Mouse (Mus musculus): ENCODE data around the gene Slc5a5. TPM values are rescaled to one million over a fixed set of nuclear protein-coding genes. Genes with fewer than 3 reads are reported as not detected.

The Slc5a5 gene
- total and polyA plus RNA-seq, 3 experiments, result 0.04 to 0.26 (median 0.16) TPM

DNA sequence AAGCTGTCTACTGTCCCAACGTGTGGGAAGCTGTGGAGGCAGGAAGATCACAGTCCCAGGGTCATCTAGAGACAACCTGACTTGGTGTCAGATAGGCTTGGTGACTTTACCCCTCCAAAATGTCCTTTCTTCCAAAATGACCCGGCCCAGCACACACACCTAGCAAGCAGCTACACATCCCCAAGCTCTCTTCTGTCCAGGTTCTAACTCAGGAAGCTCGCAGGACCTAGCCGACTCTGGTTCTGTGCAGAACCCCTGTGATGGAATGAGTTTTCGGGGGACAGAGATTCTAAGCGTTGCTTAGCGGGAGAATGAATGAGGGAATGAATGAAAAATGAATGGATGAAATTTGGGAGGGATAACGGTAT lies 12.9 kb upstream of the Slc5a5 start:
- in situ Hi-C loops (cut with MboI; ENCODE audit: low pct_ligation_motif_present, low pct_unique_long_range_greater_than_20kb, low sequenced_read_pairs), result no loop called here
- no peaks in the 10 kb centered on the region for H3K27me3 ChIP-seq (replicated peaks)
- H3K4me2 ChIP-seq (ENCODE audit: insufficient read depth, low read depth, poor library complexity, severe bottlenecking), result peak overlapping the region; percentile 55; the same call in 1 of the 2 replicates
- H3K79me2 ChIP-seq (replicated peaks; ENCODE audit: control insufficient read depth, extremely low read depth, insufficient read depth, poor library complexity, severe bottlenecking), result peaks cover 13% of the 10 kb centered on the region
- peaks cover 7 to 46% of the 10 kb centered on the region in 2 experiments; a peak in 3 of 4 replicates for H3K4me1 ChIP-seq (ENCODE audit: control insufficient read depth in 1 of 2, insufficient read depth in 2 of 2)
- H3K9me3 ChIP-seq (replicated peaks; ENCODE audit: low read length), result no peaks in the 10 kb centered on the region
- peak overlapping the region; percentile 81 for H3K9ac ChIP-seq (ENCODE audit: insufficient read depth, low read depth)
- no peak for DNase-seq (ENCODE audit: extremely low read depth)
- no peak for TF ChIP-seq UBTF (IDR thresholded peaks at IDR 0.05; ENCODE audit: low read depth, low read length)
- H3K36me3 ChIP-seq (replicated peaks in 1 of 2; ENCODE audit: control insufficient read depth in 1 of 2, insufficient read depth in 1 of 2, low read length in 1 of 2), result peaks cover 0 to 10% of the 10 kb centered on the region in 2 experiments
- no peak overlapping the region for H3K27ac ChIP-seq (ENCODE audit: insufficient read depth, low read depth)
- peak overlapping the region; percentile 88 to 97 (median 89) for H3K4me3 ChIP-seq (replicated peaks in 1 of 3; ENCODE audit: low read depth in 2 of 3, low read length in 2 of 3, poor library complexity in 1 of 3)
- dilution Hi-C loops (cut with MboI; ENCODE audit: extremely low pct_ligation_motif_present, extremely low pct_unique_long_range_greater_than_20kb, low sequenced_read_pairs), result no loop called here

DNA sequence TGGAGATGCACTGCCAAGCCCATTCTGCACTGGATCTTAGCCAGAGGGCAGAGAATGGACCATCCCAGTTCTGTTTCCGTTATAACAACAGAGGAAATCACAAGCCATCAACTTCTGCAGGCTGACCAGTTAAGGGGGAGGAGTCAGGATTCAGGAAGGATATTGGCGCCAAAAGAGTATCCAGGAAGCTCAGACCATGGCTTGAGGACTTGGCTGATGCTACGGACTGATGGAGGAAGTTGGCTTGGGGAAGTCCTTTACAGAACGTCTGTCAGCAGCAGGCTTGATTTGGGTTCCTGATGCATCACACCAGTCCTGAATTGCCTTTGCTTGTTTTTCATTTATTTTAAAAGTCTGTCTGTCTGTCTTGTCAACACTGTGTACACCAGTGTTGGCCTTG lies 12.0 kb upstream of the Slc5a5 start:
- in situ Hi-C loops (cut with MboI; ENCODE audit: low pct_ligation_motif_present, low pct_unique_long_range_greater_than_20kb, low sequenced_read_pairs), result no loop called here

GRCm38 (mm10) chr8:70903582-70903981 lies 11.0 kb upstream of the Slc5a5 start:
- dilution Hi-C loops (cut with MboI; ENCODE audit: extremely low pct_ligation_motif_present, extremely low pct_unique_long_range_greater_than_20kb, low sequenced_read_pairs) (no loop called here), in situ Hi-C loops (cut with MboI; ENCODE audit: low pct_ligation_motif_present, low pct_unique_long_range_greater_than_20kb, low sequenced_read_pairs) (no loop called here)
- H3K4me3 ChIP-seq (replicated peaks in 1 of 3; ENCODE audit: low read depth in 2 of 3, low read length in 2 of 3, poor library complexity in 1 of 3), result no peak overlapping the region

More for the DNA sequence above, 12.0 kb upstream of the Slc5a5 start:
- Histone ChIP-seq H3K4me3 (replicated peaks in 1 of 3; ENCODE audit: low read depth in 2 of 3, low read length in 2 of 3, poor library complexity in 1 of 3) (no peak overlapping the region), H3K27ac (ENCODE audit: insufficient read depth, low read depth) (no peak overlapping the region), H3K9ac (ENCODE audit: insufficient read depth, low read depth) (no peak overlapping the region), H3K27me3 (replicated peaks) (no peaks in the 10 kb centered on the region), H3K36me3 (replicated peaks in 1 of 2; ENCODE audit: control insufficient read depth in 1 of 2, insufficient read depth in 1 of 2, low read length in 1 of 2) (peaks cover 0 to 9% of the 10 kb centered on the region in 2 experiments), H3K79me2 (replicated peaks; ENCODE audit: control insufficient read depth, extremely low read depth, insufficient read depth, poor library complexity, severe bottlenecking) (peaks cover 13% of the 10 kb centered on the region), H3K9me3 (replicated peaks; ENCODE audit: low read length) (no peaks in the 10 kb centered on the region), H3K4me1 (ENCODE audit: control insufficient read depth in 1 of 2, insufficient read depth in 2 of 2) (peaks cover 7 to 46% of the 10 kb centered on the region in 2 experiments; a peak in 3 of 4 replicates), H3K4me2 (ENCODE audit: insufficient read depth, low read depth, poor library complexity, severe bottlenecking) (no peak overlapping the region)
- no peak for DNase-seq (ENCODE audit: extremely low read depth)
- no peak for TF ChIP-seq CHD2 (IDR thresholded peaks at IDR 0.05; ENCODE audit: low read length)
- TF ChIP-seq HCFC1 (IDR thresholded peaks at IDR 0.05; ENCODE audit: low read depth, low read length), result no peak
- TF ChIP-seq PAX5 (IDR thresholded peaks at IDR 0.05; ENCODE audit: low read length), result no peak
- TF ChIP-seq POLR2A (IDR thresholded peaks at IDR 0.05; ENCODE audit: low read depth, low read length), result no peak
- no peak for TF ChIP-seq BHLHE40 (IDR thresholded peaks at IDR 0.05; ENCODE audit: low read depth, low read length)
- no peak for TF ChIP-seq E2F4 (IDR thresholded peaks at IDR 0.05; ENCODE audit: insufficient replicate concordance, low read depth, low read length)
- TF ChIP-seq ZKSCAN1 (IDR thresholded peaks at IDR 0.05; ENCODE audit: borderline replicate concordance, low read depth, low read length), result no peak
- no peak for TF ChIP-seq JUND (conservative IDR thresholded peaks at IDR 0.05; ENCODE audit: low read depth, low read length)
- dilution Hi-C loops (cut with MboI; ENCODE audit: extremely low pct_ligation_motif_present, extremely low pct_unique_long_range_greater_than_20kb, low sequenced_read_pairs), result no loop called here

More at GRCm38 (mm10) chr8:70903582-70903981, 11.0 kb upstream of the Slc5a5 start:
- no peak for DNase-seq (ENCODE audit: extremely low read depth)
- Histone ChIP-seq H3K27ac (ENCODE audit: insufficient read depth, low read depth) (no peak overlapping the region), H3K36me3 (replicated peaks in 1 of 2; ENCODE audit: control insufficient read depth in 1 of 2, insufficient read depth in 1 of 2, low read length in 1 of 2) (peaks cover 0 to 4% of the 10 kb centered on the region in 2 experiments), H3K4me1 (ENCODE audit: control insufficient read depth in 1 of 2, insufficient read depth in 2 of 2) (peaks cover 10 to 56% of the 10 kb centered on the region in 2 experiments), H3K4me2 (ENCODE audit: insufficient read depth, low read depth, poor library complexity, severe bottlenecking) (no peak overlapping the region), H3K79me2 (replicated peaks; ENCODE audit: control insufficient read depth, extremely low read depth, insufficient read depth, poor library complexity, severe bottlenecking) (peaks cover 11% of the 10 kb centered on the region), H3K9me3 (replicated peaks; ENCODE audit: low read length) (no peaks in the 10 kb centered on the region), H3K27me3 (replicated peaks) (no peaks in the 10 kb centered on the region), H3K9ac (ENCODE audit: insufficient read depth, low read depth) (no peak overlapping the region)
- no peak for TF ChIP-seq TBP (conservative IDR thresholded peaks at IDR 0.05; ENCODE audit: low read depth, low read length)
- TF ChIP-seq CHD2 (IDR thresholded peaks at IDR 0.05; ENCODE audit: low read length), result 0 out of 2 replicates have a peak, but pooled peaks have one; percentile 11
- no peak for TF ChIP-seq HCFC1 (IDR thresholded peaks at IDR 0.05; ENCODE audit: low read depth, low read length)
- no peak for TF ChIP-seq E2F4 (IDR thresholded peaks at IDR 0.05; ENCODE audit: insufficient replicate concordance, low read depth, low read length)
- no peak for TF ChIP-seq UBTF (IDR thresholded peaks at IDR 0.05; ENCODE audit: low read depth, low read length)
